Mouse (Mus musculus): ENCODE results near the gene Olfr1131.

DNA sequence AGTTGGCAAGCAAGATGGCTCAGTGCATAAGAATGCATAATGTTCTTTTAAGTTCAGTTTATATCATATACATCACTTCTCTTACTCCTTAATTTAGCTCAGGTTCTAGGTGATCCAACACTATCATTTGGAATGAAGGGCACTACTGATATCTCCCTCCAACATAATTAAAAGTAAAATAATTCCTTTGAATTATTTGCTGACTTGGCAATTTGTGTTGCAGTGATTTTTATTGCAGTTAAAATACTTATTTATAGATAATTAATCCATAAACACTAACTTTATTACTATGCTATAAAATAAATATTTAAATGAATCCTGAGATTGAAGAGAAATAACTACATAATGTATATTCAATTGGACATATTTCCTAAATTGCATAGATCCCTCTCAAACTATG, 15.5 kb downstream of the Olfr1131 start:
- TF ChIP-seq CTCF (IDR thresholded peaks at IDR 0.05) = no peak
- TF ChIP-seq EP300 (IDR thresholded peaks at IDR 0.05; ENCODE audit: insufficient read depth, low read depth, low read length) = no peak
- TF ChIP-seq POLR2A (IDR thresholded peaks at IDR 0.05; ENCODE audit: insufficient read depth, low read depth, low read length) = no peak

Measured in heart, adult 2 months (tissue).